Mouse (Mus musculus) midbrain, postnatal 0 days (tissue): ENCODE results near the gene Spred2. TPM values are rescaled to one million over a fixed set of nuclear protein-coding genes. Genes with fewer than 3 reads are reported as not detected.
"Not testable (repeated sequence)": the region's sequence is repeated elsewhere in the genome, so short reads cannot be mapped to it uniquely, and the experiment has no call there.

Source experiments
- ATAC-seq: fragments of 200-750 bp; cut with Nextera tagmentation; 2 replicates; pipeline ENCODE4 v1.8.0; 2017; ENCODE audit warnings: moderate number of reproducible peaks, mild to moderate bottlenecking, moderate TSS enrichment, moderate library complexity; ENCODE audit not compliant: low FRiP score
- DNase-seq: peaks from one replicate; pipeline ENCODE4 v3.0.0-alpha.2; 2015; ENCODE audit warnings: low spot score
- H3K27ac ChIP-seq: fragments of 300-500 bp; sonication (generic); 2 replicates; pipeline ENCODE4 v1.5.1; 2014; ENCODE audit warnings: low read depth, mild to moderate bottlenecking, low read length, mixed read lengths
- H3K27me3 ChIP-seq: fragments of 300-500 bp; sonication (generic); 2 replicates; pipeline ENCODE4 v1.6.1; 2014; ENCODE audit warnings: low read length, control low read depth, mixed read lengths; ENCODE audit not compliant: insufficient read depth
- H3K36me3 ChIP-seq: fragments of 300-500 bp; sonication (generic); 2 replicates; pipeline ENCODE4 v1.6.1; 2014; ENCODE audit warnings: low read length, control low read depth, mixed read lengths; ENCODE audit not compliant: insufficient read depth
- H3K4me1 ChIP-seq: fragments of 300-500 bp; sonication (generic); 2 replicates; pipeline ENCODE4 v1.6.1; 2014; ENCODE audit warnings: mild to moderate bottlenecking, control low read depth, antibody characterized with exemption, low read length, mixed read lengths; ENCODE audit not compliant: insufficient read depth
- H3K4me2 ChIP-seq: fragments of 300-500 bp; sonication (generic); 2 replicates; pipeline ENCODE4 v1.6.1; 2014; ENCODE audit warnings: low read depth, mild to moderate bottlenecking, low read length, mixed read lengths; ENCODE audit not compliant: poor library complexity, severe bottlenecking
- H3K4me3 ChIP-seq: fragments of 300-500 bp; sonication (generic); 2 replicates; pipeline ENCODE4 v1.5.1; 2014; ENCODE audit warnings: low read depth, mild to moderate bottlenecking, low read length, moderate library complexity
- H3K9ac ChIP-seq: fragments of 300-500 bp; sonication (generic); replicated peaks from 2 replicates; pipeline ENCODE4 v1.6.1; 2014; ENCODE audit warnings: mild to moderate bottlenecking, low read length, moderate library complexity, mixed read lengths; ENCODE audit not compliant: poor library complexity, severe bottlenecking
- H3K9me3 ChIP-seq: fragments of 300-500 bp; sonication (generic); 2 replicates; pipeline ENCODE4 v1.6.1; 2016; ENCODE audit warnings: low read length, control low read depth
- CTCF ChIP-seq: IDR thresholded peaks from 2 replicates; pipeline ENCODE4 v1.5.1; 2016; ENCODE audit warnings: antibody characterized with exemption, mild to moderate bottlenecking
- WGBS: fragments of 180-500 bp; shearing (Covaris S2); extraction: QIAGEN DNeasy Blood & Tissue Kit; methylation state at CpG from one replicate; pipeline ENCODE4 v1.1.7; 2014; 5-methylcytosine and 5-hydroxymethylcytosine counted together
- polyA plus RNA-seq: library from polyadenylated mRNA; unstranded; fragments of >200 nt; fragmentation: Nextera tagmentation; extraction: Ambion mirVana; gene quantifications from 2 replicates; pipeline ENCODE4 v1.2.1, GENCODE M21; 2015
- total RNA-seq: library from RNA; depleted of rRNA; stranded (reverse); fragments of >200 nt; gene quantifications from 2 replicates; pipeline ENCODE4 v1.2.3, GENCODE M21; 2014

The Spred2 gene
- total and polyA plus RNA-seq, 2 experiments from 2014 or later: 6.2 to 17.0 TPM

DNA sequence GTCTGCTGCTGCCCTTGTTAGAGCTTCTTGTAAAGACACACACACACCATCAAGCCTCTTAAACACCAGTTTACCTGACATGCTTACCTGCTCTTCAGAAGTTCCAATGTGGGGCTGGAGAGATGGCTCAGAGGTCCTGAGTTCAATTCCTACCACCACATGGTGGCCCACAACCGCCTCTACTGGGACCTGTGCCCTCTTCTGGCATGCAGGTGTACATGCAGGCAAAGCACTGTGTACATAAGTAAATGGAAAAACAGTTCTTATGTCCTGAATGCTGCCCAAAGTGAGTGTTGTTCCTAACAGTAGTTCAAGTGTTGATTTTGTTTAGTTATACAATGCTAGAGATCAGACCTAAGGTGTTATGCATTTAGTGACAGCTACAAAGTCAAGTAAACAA lies 132.0 kb downstream of the Spred2 start:
- 91% methylated on average over 1 of the region's 1 CpGs for WGBS
- DNase-seq (no peak), ATAC-seq (no peak)
- no peak overlapping the region for H3K4me2 ChIP-seq
- no peak overlapping the region for H3K27ac ChIP-seq
- no peak overlapping the region for H3K9ac ChIP-seq
- peak; percentile 39 for TF ChIP-seq CTCF
- no peaks in the 10 kb centered on the region for H3K9me3 ChIP-seq
- no peaks in the 10 kb centered on the region for H3K4me1 ChIP-seq
- no peak overlapping the region for H3K4me3 ChIP-seq
- H3K36me3 ChIP-seq: peaks cover 16% of the 10 kb centered on the region
- no peaks in the 10 kb centered on the region for H3K27me3 ChIP-seq

DNA sequence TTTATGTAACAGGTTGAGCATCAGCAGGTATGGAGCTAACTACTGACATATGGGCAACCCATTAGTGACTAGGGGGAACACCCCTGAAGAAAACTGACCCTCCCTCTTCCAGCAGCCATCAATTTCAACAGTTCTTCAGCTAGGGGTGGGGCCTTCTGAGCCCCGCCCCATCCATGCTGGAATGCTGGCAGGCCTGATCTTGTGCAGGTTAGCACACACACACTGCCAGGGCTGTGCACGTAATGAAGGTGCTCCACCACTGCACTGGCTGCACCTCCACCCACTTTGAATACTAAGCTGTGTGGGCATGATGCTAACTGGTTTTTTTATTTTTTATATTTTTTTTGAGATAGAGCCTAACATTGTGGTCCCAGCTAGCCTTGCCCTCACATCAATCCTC lies 133.3 kb downstream of the Spred2 start:
- Histone ChIP-seq H3K4me3 (no peak overlapping the region), H3K4me2 (no peak overlapping the region), H3K27ac (no peak overlapping the region), H3K27me3 (no peaks in the 10 kb centered on the region), H3K9ac (no peak overlapping the region), H3K36me3 (peaks cover 16% of the 10 kb centered on the region), H3K4me1 (no peaks in the 10 kb centered on the region), H3K9me3 (no peaks in the 10 kb centered on the region)
- DNase-seq (no peak), ATAC-seq (no peak; the same call in 1 of the 2 replicates)
- no peak for TF ChIP-seq CTCF
- WGBS: 98% methylated on average over 2 of the region's 2 CpGs

DNA sequence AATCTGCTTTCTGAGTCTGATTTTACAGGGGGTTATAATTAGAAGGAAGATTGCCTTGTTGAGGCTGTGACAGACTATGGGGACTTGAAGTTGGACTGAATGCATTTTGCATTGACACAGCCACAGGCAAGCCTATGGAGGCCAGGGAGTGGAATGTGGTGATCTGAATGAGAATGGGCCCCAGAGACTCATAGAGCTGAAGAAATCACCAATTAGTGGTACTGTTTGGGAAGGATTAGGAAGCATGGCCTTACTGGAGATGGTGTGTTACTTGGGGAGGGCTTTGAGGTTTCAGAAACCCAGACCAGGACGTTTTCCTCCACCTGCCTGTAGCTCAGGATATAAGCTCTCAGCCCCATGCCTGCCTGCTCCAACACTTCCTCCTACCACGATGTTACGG lies 135.6 kb downstream of the Spred2 start:
- ATAC-seq (no peak), DNase-seq (no peak)
- Histone ChIP-seq H3K9me3 (no peaks in the 10 kb centered on the region), H3K4me3 (no peak overlapping the region), H3K9ac (no peak overlapping the region), H3K36me3 (peaks cover 16% of the 10 kb centered on the region), H3K27me3 (no peaks in the 10 kb centered on the region), H3K4me2 (no peak overlapping the region), H3K4me1 (no peaks in the 10 kb centered on the region), H3K27ac (no peak overlapping the region)
- 86% methylated on average over 3 of the region's 3 CpGs for WGBS
- TF ChIP-seq CTCF: no peak

DNA sequence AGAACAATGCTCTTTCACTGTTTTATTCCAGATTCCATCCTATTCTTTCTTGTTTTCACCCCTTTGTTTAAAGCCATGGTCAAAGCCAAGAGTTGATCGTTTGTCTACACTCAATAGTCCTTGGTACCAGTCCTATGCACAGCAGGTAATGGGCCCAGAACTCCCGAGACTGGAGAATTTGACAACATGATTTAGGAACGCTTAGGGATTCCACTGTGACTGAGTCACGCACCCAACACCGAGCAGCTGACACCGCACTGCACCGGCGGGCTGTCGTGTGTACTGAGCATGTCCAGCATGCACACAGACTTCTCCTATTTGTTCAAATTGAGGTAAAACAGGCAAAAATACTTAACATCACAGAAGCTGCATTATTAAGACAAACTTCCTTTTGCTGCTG lies 138.6 kb downstream of the Spred2 start:
- not testable (repeated sequence) for H3K9ac ChIP-seq, H3K9me3 ChIP-seq, DNase-seq, H3K27me3 ChIP-seq, ATAC-seq, H3K27ac ChIP-seq, H3K4me1 ChIP-seq, H3K4me3 ChIP-seq, H3K4me2 ChIP-seq
- peaks cover 21% of the 10 kb centered on the region for H3K36me3 ChIP-seq
- 87% methylated on average over 9 of the region's 9 CpGs for WGBS

DNA sequence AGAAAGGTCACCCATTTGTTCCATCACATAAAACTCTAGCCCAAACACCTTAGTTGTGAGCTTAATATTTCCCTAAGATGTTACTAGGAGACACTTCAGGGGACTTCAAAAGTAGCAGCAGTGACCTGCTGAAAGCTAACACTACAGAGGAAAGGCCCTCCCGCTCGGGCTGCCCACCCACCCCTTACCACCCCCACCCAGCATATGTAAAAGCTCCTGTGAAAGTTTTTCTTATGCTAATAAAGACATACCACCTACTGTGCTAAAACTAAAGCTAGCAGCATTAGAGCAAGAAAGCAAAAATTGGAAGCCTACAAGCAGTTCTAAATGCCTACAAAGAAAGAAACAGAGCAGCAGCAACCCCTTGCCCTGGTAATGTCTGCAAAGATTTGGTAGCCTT lies 139.9 kb downstream of the Spred2 start:
- H3K4me3 ChIP-seq, H3K4me1 ChIP-seq, DNase-seq, H3K27me3 ChIP-seq, H3K9me3 ChIP-seq, H3K9ac ChIP-seq, H3K4me2 ChIP-seq, H3K27ac ChIP-seq, ATAC-seq: not testable (repeated sequence)
- WGBS: 31% methylated on average over 2 of the region's 2 CpGs
- peaks cover 12% of the 10 kb centered on the region for H3K36me3 ChIP-seq

DNA sequence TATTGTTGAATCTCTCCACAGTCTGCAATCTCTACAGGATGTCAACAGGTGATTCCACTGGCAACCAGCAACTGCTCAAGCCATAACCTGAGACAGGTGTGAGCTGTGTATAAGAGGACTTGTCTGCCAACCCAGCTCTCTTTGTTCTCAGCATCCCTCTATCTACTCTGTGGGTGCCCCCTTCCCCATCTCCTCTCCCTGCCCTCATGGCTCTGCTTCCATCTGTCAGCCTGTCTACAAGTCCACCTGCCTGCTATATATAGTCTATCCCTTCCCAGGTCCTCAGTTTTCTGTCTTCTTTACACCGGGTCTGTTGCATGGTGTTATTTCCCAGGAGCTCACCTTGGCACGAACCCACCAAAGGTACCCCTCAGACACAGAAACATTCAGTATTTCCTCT lies 140.8 kb downstream of the Spred2 start:
- Histone ChIP-seq H3K4me1 (no peaks in the 10 kb centered on the region), H3K9me3 (no peaks in the 10 kb centered on the region), H3K4me3 (no peak overlapping the region), H3K36me3 (peaks cover 8% of the 10 kb centered on the region; the same call in 1 of the 2 replicates), H3K4me2 (no peak overlapping the region), H3K27me3 (no peaks in the 10 kb centered on the region), H3K27ac (no peak overlapping the region), H3K9ac (no peak overlapping the region)
- DNase-seq: no peak
- TF ChIP-seq CTCF: no peak
- WGBS: 93% methylated on average over 2 of the region's 2 CpGs
- no peak for ATAC-seq

DNA sequence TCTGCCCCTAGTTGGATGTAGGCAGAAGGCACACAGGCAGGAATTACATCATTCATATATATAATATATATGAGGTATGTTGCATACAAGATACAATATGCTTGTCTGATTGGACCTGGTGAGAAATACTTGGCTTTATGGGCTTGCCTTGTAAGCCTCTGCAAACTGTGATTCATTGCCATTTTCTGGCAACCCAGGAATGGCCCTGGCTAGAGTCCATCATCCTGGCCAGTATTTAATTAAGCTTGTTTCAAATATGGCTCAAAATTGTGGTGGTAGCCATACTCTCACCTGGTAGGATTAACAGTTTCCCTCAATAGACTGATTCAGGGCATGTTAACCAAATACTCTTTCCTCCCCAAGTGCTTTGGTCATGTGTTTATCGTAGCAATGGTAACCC lies 141.9 kb downstream of the Spred2 start:
- Histone ChIP-seq H3K27ac (no peak overlapping the region), H3K27me3 (no peaks in the 10 kb centered on the region), H3K4me3 (no peak overlapping the region), H3K4me1 (no peaks in the 10 kb centered on the region), H3K4me2 (no peak overlapping the region), H3K9me3 (no peaks in the 10 kb centered on the region), H3K9ac (no peak overlapping the region), H3K36me3 (peaks cover 11% of the 10 kb centered on the region)
- no peak for TF ChIP-seq CTCF
- ATAC-seq: no peak
- 86% methylated on average over 1 of the region's 1 CpGs for WGBS
- DNase-seq: no peak
